Mouse (Mus musculus) MEL (cell line): Measurements from ENCODE around the gene Kif26b. TPM values are rescaled to one million over a fixed set of nuclear protein-coding genes. Genes with fewer than 3 reads are reported as not detected.

Experiments used
- DNase-seq: peaks from one replicate; pipeline ENCODE4 v3.0.0; 2011; ENCODE audit warnings: low read depth, low spot score
- H3K27ac ChIP-seq: 2 replicates; pipeline ENCODE4 v1.5.1; 2012; ENCODE audit warnings: low read depth, mild to moderate bottlenecking, control low read depth, low read length, moderate library complexity; ENCODE audit not compliant: control insufficient read depth
- H3K27me3 ChIP-seq, 2 experiments: fragments of 150-350 bp in 1 of 2; sonication (generic) in 1 of 2; 2 replicates each; pipeline ENCODE4 v1.6.1; 2012; ENCODE audit warnings: low read length in 2 of 2, mild to moderate bottlenecking in 2 of 2, improper control_type of control experiment in 1 of 2, moderate library complexity in 1 of 2; ENCODE audit not compliant: insufficient read depth in 2 of 2, control insufficient read depth in 1 of 2
- H3K36me3 ChIP-seq, 2 experiments: 2 replicates each; pipeline ENCODE4 v1.6.1; 2012 to 2014; ENCODE audit warnings: low read length in 2 of 2, improper control_type of control experiment in 1 of 2, inconsistent platforms in 1 of 2, mild to moderate bottlenecking in 1 of 2; ENCODE audit not compliant: insufficient read depth in 2 of 2, control insufficient read depth in 1 of 2
- H3K4me1 ChIP-seq, 2 experiments: fragments of 150-350 bp in 1 of 2; sonication (generic) in 1 of 2; 2 replicates each; pipeline ENCODE4 v1.6.1; 2012; ENCODE audit warnings: low read length in 2 of 2, improper control_type of control experiment in 1 of 2, mild to moderate bottlenecking in 1 of 2; ENCODE audit not compliant: insufficient read depth in 2 of 2, control insufficient read depth in 1 of 2
- H3K4me3 ChIP-seq, 2 experiments: fragments of 150-350 bp in 1 of 2; sonication (generic) in 1 of 2; 2 replicates each; pipeline ENCODE4 v1.5.1; 2012; ENCODE audit warnings: low read depth in 2 of 2, low read length in 2 of 2, mild to moderate bottlenecking in 2 of 2, moderate library complexity in 2 of 2, control low read depth in 1 of 2, improper control_type of control experiment in 1 of 2; ENCODE audit not compliant: control insufficient read depth in 1 of 2, insufficient read depth in 1 of 2
- H3K79me2 ChIP-seq: 2 replicates; pipeline ENCODE4 v1.6.1; 2012; ENCODE audit warnings: mild to moderate bottlenecking, low read length, moderate library complexity; ENCODE audit not compliant: control insufficient read depth, poor library complexity, insufficient read depth
- H3K9ac ChIP-seq: 2 replicates; pipeline ENCODE4 v1.6.1; 2012; ENCODE audit warnings: low read depth, mild to moderate bottlenecking, control low read depth, low read length, moderate library complexity; ENCODE audit not compliant: control insufficient read depth, poor library complexity, severe bottlenecking
- H3K9me3 ChIP-seq: fragments of 150-350 bp; sonication (generic); replicated peaks from 2 replicates; pipeline ENCODE4 v1.6.1; 2012; ENCODE audit warnings: mild to moderate bottlenecking, low read length, improper control_type of control experiment, moderate library complexity; ENCODE audit not compliant: insufficient read depth
- BHLHE40 ChIP-seq: IDR thresholded peaks from 2 replicates; pipeline ENCODE4 v1.6.1; 2012; ENCODE audit warnings: low read depth, mild to moderate bottlenecking, inconsistent platforms, low read length, improper control_type of control experiment, borderline replicate concordance
- CHD2 ChIP-seq: IDR thresholded peaks from 2 replicates; pipeline ENCODE4 v1.6.1; 2011; ENCODE audit warnings: low read length, improper control_type of control experiment
- E2F4 ChIP-seq: IDR thresholded peaks from 2 replicates; pipeline ENCODE4 v1.6.1; 2011; ENCODE audit warnings: low read depth, low read length, improper control_type of control experiment, borderline replicate concordance
- ELF1 ChIP-seq: IDR thresholded peaks from 2 replicates; pipeline ENCODE4 v1.6.1; 2014; ENCODE audit warnings: low read depth, mild to moderate bottlenecking, inconsistent platforms, low read length, improper control_type of control experiment, moderate library complexity
- ETS1 ChIP-seq: IDR thresholded peaks from 2 replicates; pipeline ENCODE4 v1.6.1; 2012; ENCODE audit warnings: low read depth, mild to moderate bottlenecking, inconsistent platforms, low read length, improper control_type of control experiment, moderate library complexity
- GABPA ChIP-seq: IDR thresholded peaks from 2 replicates; pipeline ENCODE4 v1.6.1; 2012; ENCODE audit warnings: low read depth, mild to moderate bottlenecking, inconsistent platforms, low read length, improper control_type of control experiment, moderate library complexity
- GATA1 ChIP-seq: IDR thresholded peaks from 2 replicates; pipeline ENCODE4 v1.6.1; 2011; ENCODE audit warnings: low read depth, low read length, improper control_type of control experiment
- MAFK ChIP-seq: IDR thresholded peaks from 2 replicates; pipeline ENCODE4 v1.6.1; 2011; ENCODE audit warnings: low read depth, mild to moderate bottlenecking, low read length, improper control_type of control experiment, borderline replicate concordance
- MEF2A ChIP-seq: IDR thresholded peaks from 2 replicates; pipeline ENCODE4 v1.6.1; 2014; ENCODE audit warnings: low read depth, mild to moderate bottlenecking, inconsistent platforms, low read length, improper control_type of control experiment; ENCODE audit not compliant: poor library complexity, insufficient replicate concordance, severe bottlenecking; ENCODE audit errors: extremely low read depth
- MYB ChIP-seq: IDR thresholded peaks from 2 replicates; pipeline ENCODE4 v1.6.1; 2011; ENCODE audit warnings: mild to moderate bottlenecking, low read depth, low read length, improper control_type of control experiment
- MYC ChIP-seq: IDR thresholded peaks from 2 replicates; pipeline ENCODE4 v1.6.1; 2011; ENCODE audit warnings: low read depth, mild to moderate bottlenecking, low read length, improper control_type of control experiment, moderate library complexity
- POLR2A ChIP-seq, 2 experiments: IDR thresholded peaks; 2 replicates each; pipeline ENCODE4 v1.6.1; 2011 to 2012; ENCODE audit warnings: low read length in 2 of 2, mild to moderate bottlenecking in 2 of 2, control low read depth in 1 of 2, improper control_type of control experiment in 1 of 2, low read depth in 1 of 2, moderate library complexity in 1 of 2; ENCODE audit not compliant: control insufficient read depth in 1 of 2, insufficient read depth in 1 of 2, poor library complexity in 1 of 2
- RAD21 ChIP-seq: IDR thresholded peaks from 2 replicates; pipeline ENCODE4 v1.6.1; 2011; ENCODE audit warnings: mild to moderate bottlenecking, low read depth, low read length, improper control_type of control experiment
- RCOR1 ChIP-seq: IDR thresholded peaks from 2 replicates; pipeline ENCODE4 v1.6.1; 2012; ENCODE audit warnings: low read depth, mild to moderate bottlenecking, inconsistent platforms, low read length, improper control_type of control experiment
- SIN3A ChIP-seq: IDR thresholded peaks from 2 replicates; pipeline ENCODE4 v1.6.1; 2012; ENCODE audit warnings: low read length, improper control_type of control experiment, inconsistent platforms
- SMC3 ChIP-seq: IDR thresholded peaks from 2 replicates; pipeline ENCODE4 v1.6.1; 2011; ENCODE audit warnings: low read depth, low read length, improper control_type of control experiment
- TAL1 ChIP-seq: IDR thresholded peaks from 2 replicates; pipeline ENCODE4 v1.6.1; 2012; ENCODE audit warnings: mild to moderate bottlenecking, inconsistent platforms, low read length, moderate library complexity, mixed read lengths
- TBP ChIP-seq: IDR thresholded peaks from 2 replicates; pipeline ENCODE4 v1.8.0; 2011; ENCODE audit warnings: low read depth, low read length, improper control_type of control experiment
- USF1 ChIP-seq: IDR thresholded peaks from 2 replicates; pipeline ENCODE4 v1.6.1; 2014; ENCODE audit warnings: low read depth, mild to moderate bottlenecking, inconsistent platforms, low read length, improper control_type of control experiment, moderate library complexity
- USF2 ChIP-seq, 2 experiments: IDR thresholded peaks; 2 replicates each; pipeline ENCODE4 v1.6.1; 2011 to 2012; ENCODE audit warnings: improper control_type of control experiment in 2 of 2, low read length in 2 of 2, borderline replicate concordance in 1 of 2, inconsistent platforms in 1 of 2, low read depth in 1 of 2, mild to moderate bottlenecking in 1 of 2; ENCODE audit not compliant: insufficient read depth in 1 of 2
- ZC3H11A ChIP-seq: IDR thresholded peaks from 2 replicates; pipeline ENCODE4 v1.6.1; 2012; ENCODE audit warnings: low read depth, mild to moderate bottlenecking, inconsistent platforms, low read length, improper control_type of control experiment
- polyA plus RNA-seq, 2 experiments: library from polyadenylated mRNA; stranded (reverse) in 1 of 2; unstranded in 1 of 2; fragments of >175 nt in 1 of 2; fragments of >200 nt in 1 of 2; gene quantifications; 2 replicates each; pipeline versions ENCODE4 v1.2.1 to v1.2.4; 2012; ENCODE audit warnings: low replicate concordance in 2 of 2, low read depth in 1 of 2; ENCODE audit not compliant: insufficient read length in 2 of 2, insufficient read depth in 1 of 2, missing spikeins in 1 of 2
- total RNA-seq: library from RNA; depleted of rRNA; stranded (reverse); fragments of 300-350 nt; gene quantifications from 2 replicates; pipeline ENCODE4 v1.2.3, GENCODE M21; 2012

Gene Kif26b
- total and polyA plus RNA-seq, 3 experiments = 0.08 to 0.50 TPM; not detected in 1

DNA sequence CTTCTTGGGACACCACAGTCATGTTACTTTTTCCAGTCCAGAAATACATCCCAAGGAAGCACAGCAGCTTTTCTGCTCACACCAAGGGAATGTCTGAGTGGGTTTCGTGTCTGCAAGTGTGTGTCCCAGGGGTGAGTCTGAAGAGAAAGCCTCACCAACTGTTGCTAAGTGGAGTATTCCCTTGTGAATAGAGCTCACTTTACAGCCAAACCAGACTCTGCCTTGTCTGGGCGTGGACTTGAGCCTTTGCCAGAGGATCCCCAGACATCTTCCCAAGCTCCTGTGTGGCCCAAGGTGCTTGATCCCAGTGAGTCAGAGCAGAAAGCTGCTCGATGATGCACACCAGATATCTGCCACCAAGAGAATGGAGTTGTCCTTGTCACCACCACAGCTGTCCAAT is 48.0 kb downstream of the Kif26b start:
- H3K4me3 ChIP-seq = no peak overlapping the region
- H3K79me2 ChIP-seq = no peaks in the 10 kb centered on the region
- no peak overlapping the region for H3K27ac ChIP-seq
- H3K27me3 ChIP-seq = peaks cover 0 to 2% of the 10 kb centered on the region in 2 experiments; a peak in 1 of 4 replicates
- no peaks in the 10 kb centered on the region for H3K4me1 ChIP-seq
- H3K9ac ChIP-seq = no peak overlapping the region
- no peaks in the 10 kb centered on the region for H3K9me3 ChIP-seq
- no peaks in the 10 kb centered on the region for H3K36me3 ChIP-seq
- DNase-seq = no peak
- no peak for TF ChIP-seq MYB
- TF ChIP-seq USF1 = no peak
- no peak for TF ChIP-seq MAFK
- no peak for TF ChIP-seq BHLHE40
- TF ChIP-seq POLR2A (IDR thresholded peaks at IDR 0.05; ENCODE audit: control insufficient read depth in 1 of 2, insufficient read depth in 1 of 2, low read depth in 1 of 2, low read length in 2 of 2, poor library complexity in 1 of 2) = no peak
- no peak for TF ChIP-seq MYC
- no peak for TF ChIP-seq E2F4
- no peak for TF ChIP-seq RCOR1
- no peak for TF ChIP-seq SMC3
- TF ChIP-seq TAL1 = no peak
- no peak for TF ChIP-seq ELF1
- TF ChIP-seq USF2 (IDR thresholded peaks at IDR 0.05; ENCODE audit: borderline replicate concordance in 1 of 2, insufficient read depth in 1 of 2, low read depth in 1 of 2, low read length in 2 of 2) = no peak

DNA sequence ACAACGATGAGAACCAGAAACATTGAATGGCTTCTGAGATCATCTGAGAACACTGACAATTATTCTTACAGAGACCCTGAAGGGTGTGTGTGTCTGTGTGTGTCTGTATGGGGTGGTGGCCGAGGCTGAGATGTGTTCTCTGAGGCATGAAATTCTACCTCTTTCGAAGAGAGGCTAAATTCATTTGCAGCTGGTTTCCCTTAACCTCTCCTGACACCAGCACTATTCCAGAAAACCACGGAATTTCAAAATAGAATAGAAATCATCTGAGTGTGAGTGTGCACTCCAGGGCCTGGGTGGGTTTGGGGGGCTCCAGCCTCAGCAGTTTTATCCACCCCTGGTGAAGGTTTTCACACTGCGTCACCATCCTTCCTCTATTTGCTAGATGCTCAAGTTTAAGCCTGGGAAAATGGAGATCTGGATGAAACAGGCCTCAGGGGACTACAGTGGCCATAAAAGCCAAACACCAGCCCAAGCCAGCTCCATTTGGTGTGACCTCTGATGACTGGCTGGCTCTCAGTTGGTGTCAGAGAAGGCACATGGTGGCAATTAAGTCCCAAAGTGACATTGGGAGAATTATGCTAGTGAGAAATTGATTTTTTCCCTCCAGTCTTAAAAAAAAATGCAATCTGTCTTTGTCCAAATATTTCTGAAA is 56.6 kb downstream of the Kif26b start:
- Histone ChIP-seq H3K4me3 (no peak overlapping the region), H3K79me2 (no peaks in the 10 kb centered on the region), H3K9ac (no peak overlapping the region), H3K36me3 (no peaks in the 10 kb centered on the region), H3K27me3 (no peaks in the 10 kb centered on the region; a peak in 1 of 4 replicates), H3K27ac (no peak overlapping the region), H3K9me3 (no peaks in the 10 kb centered on the region), H3K4me1 (no peaks in the 10 kb centered on the region)
- no peak for DNase-seq
- TF ChIP-seq GABPA = no peak
- TF ChIP-seq MEF2A = no peak
- no peak for TF ChIP-seq CHD2
- no peak for TF ChIP-seq USF2 (IDR thresholded peaks at IDR 0.05; ENCODE audit: borderline replicate concordance in 1 of 2, insufficient read depth in 1 of 2, low read depth in 1 of 2, low read length in 2 of 2)
- no peak for TF ChIP-seq ELF1
- TF ChIP-seq GATA1 = no peak
- TF ChIP-seq BHLHE40 = no peak
- TF ChIP-seq ZC3H11A = no peak
- TF ChIP-seq RAD21 = no peak
- no peak for TF ChIP-seq POLR2A (IDR thresholded peaks at IDR 0.05; ENCODE audit: control insufficient read depth in 1 of 2, insufficient read depth in 1 of 2, low read depth in 1 of 2, low read length in 2 of 2, poor library complexity in 1 of 2)
- TF ChIP-seq TAL1 = no peak
- TF ChIP-seq ETS1 = no peak
- TF ChIP-seq SIN3A = no peak
- TF ChIP-seq TBP = no peak
- TF ChIP-seq MYB = no peak
